Mouse (Mus musculus) adrenal gland, adult 2 months (tissue): ENCODE measurements around the gene Vrk1. TPM values are rescaled to one million over a fixed set of nuclear protein-coding genes. Genes with fewer than 3 reads are reported as not detected.

Experiments used
- DNase-seq: peaks from one replicate; pipeline ENCODE4 v3.0.0; 2021
- polyA plus RNA-seq: library from polyadenylated mRNA; depleted of rRNA; stranded (reverse); fragments of >200 nt; gene quantifications from 2 replicates; pipeline ENCODE4 v1.2.3, GENCODE M21; 2012; rRNA removed
- total RNA-seq, 2 experiments: library from RNA; stranded (reverse); gene quantifications; 2 replicates each; pipeline ENCODE4 v1.2.3; 2021

Vrk1 gene
- total and polyA plus RNA-seq, 3 experiments: 1.8 to 14.9 (median 13.6) TPM

DNA sequence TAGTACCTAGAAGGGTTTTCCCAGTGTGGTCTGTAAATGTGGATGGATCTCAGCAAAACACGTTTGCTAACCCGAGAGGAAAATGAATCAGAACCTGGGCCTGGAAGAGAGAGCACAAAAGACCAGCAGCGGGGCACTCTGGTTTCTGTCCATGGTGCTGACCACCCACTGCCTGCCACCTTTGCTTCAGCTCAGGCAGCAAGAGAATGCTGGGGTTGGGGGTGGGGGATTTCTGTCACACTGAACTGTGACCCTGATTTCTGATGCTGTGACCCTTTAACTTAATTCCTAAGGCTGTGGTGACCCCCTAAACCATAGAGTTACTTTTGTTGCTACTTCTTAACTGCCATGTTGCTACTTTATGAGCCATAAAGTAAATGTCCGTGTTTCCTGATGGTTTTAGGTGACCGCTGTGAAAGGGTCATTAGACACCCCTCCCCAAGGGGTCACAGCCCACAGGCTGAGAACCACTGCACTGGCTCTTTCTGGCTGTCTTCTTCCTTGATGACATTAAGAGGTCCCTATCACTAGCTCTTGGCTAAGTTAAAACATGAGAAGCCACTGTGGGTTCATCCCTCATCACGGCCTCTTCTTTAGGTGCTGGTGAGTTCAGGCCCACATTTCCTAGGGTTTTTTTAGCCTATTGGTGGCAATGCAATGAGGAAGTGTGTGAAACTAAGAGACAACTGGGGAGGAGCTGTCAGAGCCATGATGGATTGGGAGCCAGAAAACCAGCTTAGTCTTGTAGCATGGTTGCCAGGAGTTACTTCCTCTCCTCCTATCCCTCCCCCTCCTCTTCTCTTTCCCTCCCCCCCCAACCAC lies 105.3 kb downstream of the Vrk1 start:
- peak; percentile 46 for DNase-seq

DNA sequence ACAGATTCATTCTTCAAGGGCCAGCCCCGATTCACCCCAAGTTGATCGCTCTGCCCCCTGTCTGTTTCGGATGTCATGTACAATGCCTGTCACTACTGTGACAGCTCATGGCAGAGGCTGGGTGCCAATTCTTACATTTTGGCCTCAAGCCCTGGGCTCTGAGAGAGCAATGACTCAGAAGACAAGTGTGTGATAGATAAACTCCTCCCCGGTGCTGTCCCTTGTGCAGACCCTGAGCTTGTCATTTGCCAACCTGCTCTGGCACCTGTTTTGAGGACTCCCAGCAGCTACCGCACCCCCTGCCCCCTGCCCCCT lies 105.8 kb downstream of the Vrk1 start:
- peak; percentile 82 for DNase-seq

DNA sequence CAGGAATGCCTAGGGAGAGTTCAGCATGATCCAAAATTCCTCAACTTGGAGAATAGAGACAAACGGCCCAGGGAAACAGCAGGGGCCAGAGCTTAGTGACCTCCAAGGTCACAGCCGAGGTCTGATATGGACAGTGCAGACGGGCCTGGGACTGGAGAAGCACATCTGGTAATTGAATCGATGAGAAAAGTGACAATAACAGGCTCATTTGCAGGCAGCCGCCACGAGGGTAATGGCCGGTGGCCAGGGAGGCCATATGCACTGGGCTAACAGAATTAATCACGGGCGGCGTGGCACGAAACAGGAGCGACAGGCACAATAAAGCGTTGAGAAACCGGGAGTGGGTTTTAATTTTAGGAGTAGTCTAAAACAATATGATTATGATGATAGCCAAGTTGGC lies 113.2 kb downstream of the Vrk1 start:
- DNase-seq: peak; percentile 4

DNA sequence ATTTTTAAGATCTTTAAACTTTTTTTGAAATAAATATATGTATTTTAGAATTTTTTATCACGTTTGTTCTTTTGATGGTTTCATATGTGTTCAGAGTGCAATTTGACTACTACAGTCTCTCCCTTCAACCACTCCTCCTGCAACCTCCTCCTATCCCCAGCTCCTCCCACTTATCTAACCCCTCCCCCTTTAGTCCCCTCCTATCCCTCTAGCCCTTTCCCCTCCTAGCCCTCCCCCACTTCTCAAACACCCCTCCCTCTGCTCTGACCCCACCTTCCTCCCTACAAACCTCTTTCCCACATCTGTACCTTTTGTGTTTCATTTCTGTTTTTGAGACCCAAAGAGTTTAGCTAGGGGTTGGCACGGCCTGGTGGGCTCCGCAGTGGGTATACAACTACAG lies 114.6 kb downstream of the Vrk1 start:
- no peak for DNase-seq

Other genes starting within 250 kb of the Vrk1 start
- gene Papola, start 225.5 kb upstream of the Vrk1 start, total RNA-seq: 100 to 1,000 TPM; 227 to 228 TPM
- 19.4 and 28.7 TPM in 2 replicates for gene Papola, start 225.5 kb upstream of the Vrk1 start, polyA plus RNA-seq